ENCODE assay signal across 14 mouse cellular contexts in the genomic region with DNA sequence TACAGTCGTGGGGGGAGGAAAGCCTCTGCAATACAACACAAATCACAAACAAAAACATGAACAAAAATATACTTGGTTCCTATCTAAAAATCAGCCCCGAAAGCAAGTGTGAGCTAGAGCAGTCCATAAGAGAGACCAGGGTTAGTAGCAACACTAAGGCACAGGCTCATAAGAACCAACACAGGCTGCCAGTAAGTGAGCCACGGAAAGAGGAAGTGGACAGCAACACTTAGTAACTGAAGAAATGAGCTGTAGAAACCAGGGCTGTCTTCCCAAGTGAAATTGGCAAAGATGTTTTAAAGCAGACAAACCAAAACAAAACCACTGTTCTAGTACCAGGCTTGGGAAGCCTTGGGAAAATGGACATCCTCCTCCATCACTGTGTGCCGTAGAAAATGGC.
"Had no signal": no experiment of that assay in that cellular context is flagged by ENCODE, and none has a peak within 500 bp of the region (broad histone marks: within the 10 kb centered on the region; RNA-seq: fewer than 3 reads in every experiment).

No protein-coding gene starts in this region.

- H3K27me3 ChIP-seq: limb, embryonic 12.5 days; liver, embryonic 13.5 days had no signal

- H3K9me3 ChIP-seq: limb, embryonic 12.5 days; liver, embryonic 13.5 days; midbrain, embryonic 10.5 days had no signal

- H3K4me2 ChIP-seq: limb, embryonic 12.5 days; liver, embryonic 13.5 days had no signal

- DNase-seq: kidney, adult 11 months; kidney, adult 9 months; kidney, postnatal 10 days; kidney, postnatal 4 days; liver; liver, embryonic 13.5 days; lung, adult 18-20 months; right cerebral cortex, postnatal 4 days; spleen, adult 18-20 months; thymus, postnatal 4 days had no signal

- H3K27ac ChIP-seq: layer of hippocampus, adult 2 months; limb, embryonic 12.5 days; liver, embryonic 13.5 days; midbrain, embryonic 10.5 days had no signal

- H3K4me1 ChIP-seq: limb, embryonic 12.5 days; liver, embryonic 13.5 days; midbrain, embryonic 10.5 days had no signal

- H3K4me3 ChIP-seq: layer of hippocampus, adult 2 months; limb, embryonic 12.5 days; liver, embryonic 13.5 days; midbrain, embryonic 10.5 days had no signal

- ATAC-seq: midbrain, embryonic 16.5 days had no signal

- H3K36me3 ChIP-seq: limb, embryonic 12.5 days; liver, embryonic 13.5 days; midbrain, embryonic 10.5 days had no signal

- H3K9ac ChIP-seq: limb, embryonic 12.5 days; liver, embryonic 13.5 days had no signal
